Mouse (Mus musculus) heart, postnatal 10 days (tissue): ENCODE measurements around the gene Casp8ap2. TPM values are rescaled to one million over a fixed set of nuclear protein-coding genes. Genes with fewer than 3 reads are reported as not detected.

Experiments
- DNase-seq, 2 experiments: peaks; one replicate each; pipeline ENCODE4 v3.0.0; 2021
- intact Hi-C: fragments of 180-260 bp; cut with DNase I; formaldehyde crosslinking; loops from one replicate; pipeline ENCODE4 v1.15.1; 2025
- total RNA-seq, 2 experiments: library from RNA; stranded (reverse); gene quantifications; 2 replicates each; pipeline ENCODE4 v1.2.3; 2021

The Casp8ap2 gene
- total RNA-seq, 2 experiments from 2014 or later: 7.2 to 9.0 TPM

- intact Hi-C loops: loop anchor here (10.0 kb wide), 1 partner anchor 378 kb away; the partner anchor contains the start of gene Ube2j1
- DNase-seq: peak; percentile 96 to 98
Measured at GRCm38 (mm10) chr4:32656918-32657662, 41.8 kb downstream of the Casp8ap2 start, which contains the start of gene Mdn1. Gene Mdn1 (plus strand): TSS chr4:32657119.

- intact Hi-C loops: no loop called here
- no peak for DNase-seq
Measured at GRCm38 (mm10) chr4:32665843-32666242, 50.6 kb downstream of the Casp8ap2 start.

GRCm38 (mm10) chr4:32668291-32668690 lies 53.0 kb downstream of the Casp8ap2 start:
- DNase-seq: no peak
- intact Hi-C loops: no loop called here

- intact Hi-C loops: no loop called here
- DNase-seq: no peak
Measured at GRCm38 (mm10) chr4:32669825-32670224, 54.6 kb downstream of the Casp8ap2 start.

GRCm38 (mm10) chr4:32674025-32674424 lies 58.8 kb downstream of the Casp8ap2 start:
- intact Hi-C loops: no loop called here
- DNase-seq: no peak

GRCm38 (mm10) chr4:32677471-32677870 lies 62.2 kb downstream of the Casp8ap2 start:
- no peak for DNase-seq
- intact Hi-C loops: no loop called here

- intact Hi-C loops: no loop called here
- no peak for DNase-seq
Measured at GRCm38 (mm10) chr4:32680843-32681242, 65.6 kb downstream of the Casp8ap2 start.

GRCm38 (mm10) chr4:32682471-32682870 lies 67.2 kb downstream of the Casp8ap2 start:
- DNase-seq: peak in 1 of 2 experiments; percentile 5
- intact Hi-C loops: no loop called here

GRCm38 (mm10) chr4:32683061-32683582 lies 67.9 kb downstream of the Casp8ap2 start:
- intact Hi-C loops: no loop called here
- DNase-seq: no peak

Other genes with a start within 250 kb of the Casp8ap2 start
- not detected for gene Gja10, start 12.7 kb upstream of the Casp8ap2 start, total RNA-seq
- 10 to 100 TPM; 12.8 to 17.1 TPM for gene Mdn1, start 41.7 kb downstream of the Casp8ap2 start, total RNA-seq
- 10 to 100 TPM; 43.4 to 50.9 TPM for gene Lyrm2, start 184.8 kb downstream of the Casp8ap2 start, total RNA-seq